Mouse (Mus musculus) lung, postnatal 25 days (tissue): ENCODE measurements at regions not wholly inside any gene's neighbourhood (a gene's known extent, or its start where the extent isn't known, plus 50 kb on each side); places are given as distances from the start of the nearest gene placed in this dataset.
"Not testable (repeated sequence)": the region's sequence is repeated elsewhere in the genome, so short reads cannot be mapped to it uniquely, and the experiment has no call there.

ENCODE experiments used
- DNase-seq: peaks from one replicate; pipeline ENCODE4 v3.0.0; 2022; ENCODE audit warnings: low spot score

DNA sequence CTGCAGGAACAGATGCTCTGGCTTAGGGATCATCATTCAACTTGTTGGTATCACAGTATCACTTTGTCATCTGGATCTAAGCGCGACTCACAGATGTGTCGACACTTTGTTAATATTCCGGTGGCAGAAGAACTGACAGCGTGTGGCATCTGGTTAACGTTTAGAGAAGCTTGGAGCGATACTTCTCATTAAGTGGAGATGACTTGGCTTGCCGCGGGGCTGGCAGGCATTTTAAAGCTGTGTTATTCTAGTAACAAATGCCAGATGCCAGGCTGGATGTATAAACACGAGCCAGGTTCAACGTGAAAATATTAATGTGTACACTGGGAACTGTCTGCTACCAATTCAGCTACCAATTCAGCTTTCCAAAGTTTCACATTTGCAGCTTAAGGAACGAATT is 430.3 kb upstream of the Dab2 start:
- no peak for DNase-seq

DNA sequence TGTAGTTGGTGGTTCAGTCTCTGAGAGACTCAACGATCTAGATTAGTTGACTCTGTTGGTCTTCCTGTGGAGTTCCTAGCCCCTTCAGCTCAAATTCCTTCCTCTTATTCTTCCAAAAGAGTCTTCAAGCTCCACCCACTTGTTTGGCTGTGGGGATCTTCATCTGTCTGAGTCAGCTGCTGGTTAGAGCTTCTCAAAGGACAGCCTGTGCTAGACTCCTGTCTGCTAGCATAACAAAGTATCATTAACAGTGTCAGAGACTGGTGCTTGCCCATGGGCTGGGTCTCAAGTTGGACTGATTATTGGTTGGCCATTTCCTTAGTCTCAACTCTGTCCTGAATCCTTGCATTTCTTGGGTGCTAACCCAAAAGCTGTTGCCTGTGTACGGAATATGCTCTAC is 429.7 kb upstream of the Dab2 start:
- peak; percentile 4 for DNase-seq

DNA sequence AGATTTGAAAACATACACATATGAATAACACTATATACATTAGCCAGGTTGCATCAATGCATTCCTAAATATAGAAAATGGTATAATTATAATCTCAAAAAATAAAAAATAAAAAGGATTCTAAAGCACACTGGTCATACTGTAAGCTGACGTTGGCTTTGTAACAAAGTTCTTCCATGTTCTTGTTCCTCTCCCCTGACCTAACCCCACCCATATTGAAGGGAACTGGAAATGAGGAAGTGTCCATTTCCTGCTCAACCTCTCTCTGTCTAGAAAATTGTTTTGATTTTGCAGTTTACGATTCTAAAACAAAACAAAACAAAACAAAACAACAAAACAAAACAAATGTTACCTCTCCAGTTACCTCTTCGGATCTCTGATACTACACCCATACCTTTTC is 427.5 kb upstream of the Dab2 start:
- no peak for DNase-seq

DNA sequence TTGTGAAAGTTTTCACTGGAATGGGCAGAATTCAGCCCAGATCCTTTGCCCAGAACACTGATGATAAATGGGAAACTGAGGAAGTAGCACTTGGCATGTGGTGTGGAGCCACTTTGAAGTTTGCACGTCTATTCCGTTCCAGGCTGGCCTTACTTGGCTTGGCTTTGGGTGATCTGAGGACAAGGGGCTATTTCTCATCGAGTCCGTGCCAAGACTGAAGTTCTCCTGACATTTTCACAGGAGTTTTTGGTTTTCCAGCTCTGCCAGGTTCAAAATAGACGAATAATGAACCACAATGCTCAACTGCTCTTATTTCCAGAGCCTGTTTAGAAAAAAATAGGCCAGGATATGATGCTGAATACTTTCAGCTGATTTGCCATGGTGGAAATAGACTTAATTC is 421.8 kb upstream of the Dab2 start:
- no peak for DNase-seq

DNA sequence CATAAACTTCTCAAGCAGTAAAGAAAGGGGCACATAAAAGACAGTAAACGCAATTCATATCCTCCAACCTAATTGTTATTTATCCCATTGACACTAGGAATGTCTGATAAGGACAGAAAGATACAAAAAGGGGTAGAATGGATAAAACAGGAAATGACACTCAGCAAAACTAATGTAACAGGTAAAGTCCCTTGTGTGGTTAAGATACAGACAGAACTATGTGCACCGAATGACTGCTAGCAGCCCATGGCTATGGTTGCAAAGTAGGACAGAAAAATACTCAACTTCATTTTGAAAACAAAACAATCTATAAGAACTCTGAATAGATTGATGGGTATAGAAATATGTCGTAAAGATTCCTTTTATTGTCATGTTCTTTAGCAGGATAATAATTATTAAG is 408.4 kb upstream of the Dab2 start:
- DNase-seq = no peak

DNA sequence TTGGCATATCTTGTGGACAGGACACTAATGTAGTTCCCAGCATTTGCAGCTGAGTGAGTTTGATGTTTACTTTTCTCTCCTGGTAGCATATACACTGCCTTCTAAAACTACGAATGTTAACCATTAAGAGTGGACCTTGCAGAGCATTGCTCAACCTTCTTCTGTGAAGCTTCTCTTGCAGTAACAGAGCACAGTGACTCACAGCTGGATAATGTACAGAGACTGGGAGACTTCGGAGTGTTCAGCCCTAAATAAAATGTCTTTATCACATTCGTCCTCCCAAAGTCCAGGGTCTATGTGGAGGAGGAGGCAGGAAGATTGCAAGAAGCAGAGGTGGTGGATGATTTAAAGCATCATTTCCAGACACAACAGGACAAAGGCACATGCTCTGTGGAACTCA is 407.6 kb upstream of the Dab2 start:
- no peak for DNase-seq

DNA sequence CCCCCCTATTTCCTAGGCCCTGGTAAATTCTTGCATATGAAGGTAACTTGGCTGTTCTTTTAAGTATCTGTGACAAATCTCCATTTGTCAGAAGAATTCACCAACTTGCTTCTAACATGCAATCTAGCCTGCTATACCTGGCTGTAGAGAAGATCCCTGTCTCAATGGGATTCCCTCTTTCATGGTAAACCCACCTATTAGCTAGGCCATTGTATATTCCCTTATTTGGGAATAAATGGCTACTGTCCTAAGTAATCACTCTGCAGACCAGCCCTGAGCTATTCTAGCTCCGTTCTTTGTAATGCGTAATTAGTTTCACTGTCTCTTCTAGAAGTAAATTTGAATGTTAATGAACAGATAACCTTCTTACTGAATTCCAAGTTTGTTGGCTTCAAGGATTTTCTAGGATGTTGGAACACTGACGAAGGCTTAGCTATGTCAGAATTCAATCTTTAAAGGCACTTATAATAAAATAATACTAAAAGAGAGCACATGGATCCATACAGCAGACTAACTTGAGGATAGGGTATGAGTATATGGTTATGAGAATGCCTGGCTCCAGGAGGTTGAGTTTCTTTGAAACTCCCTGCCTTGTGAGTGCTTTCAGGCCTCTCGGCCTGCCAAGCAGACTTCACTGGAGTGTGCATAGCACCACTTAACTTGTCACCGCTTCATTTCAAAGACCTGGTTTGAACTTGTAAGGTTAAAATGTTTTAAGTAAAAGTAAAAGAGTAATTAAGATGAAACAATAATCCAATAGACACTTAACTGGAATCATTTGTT is 403.7 kb upstream of the Dab2 start:
- DNase-seq = not testable (repeated sequence)

DNA sequence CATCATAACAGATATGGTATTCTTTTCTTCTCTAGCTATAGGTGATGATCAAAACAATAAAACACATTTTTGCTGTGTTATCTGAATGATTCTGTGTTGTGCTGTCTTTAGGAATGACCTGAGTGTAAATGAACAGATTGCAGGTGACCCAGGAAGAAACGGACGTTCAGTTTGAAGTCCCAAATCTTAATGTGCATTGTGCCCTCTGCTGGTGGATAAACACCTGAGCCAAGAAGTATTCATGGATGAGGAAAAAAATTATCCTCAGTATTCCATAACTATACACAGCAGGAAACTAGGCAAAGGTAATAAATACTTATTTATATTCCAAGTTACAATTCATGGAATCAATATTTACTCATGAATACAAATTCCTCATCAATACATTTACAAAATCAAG is 384.3 kb upstream of the Dab2 start:
- peak; percentile 14 for DNase-seq

DNA sequence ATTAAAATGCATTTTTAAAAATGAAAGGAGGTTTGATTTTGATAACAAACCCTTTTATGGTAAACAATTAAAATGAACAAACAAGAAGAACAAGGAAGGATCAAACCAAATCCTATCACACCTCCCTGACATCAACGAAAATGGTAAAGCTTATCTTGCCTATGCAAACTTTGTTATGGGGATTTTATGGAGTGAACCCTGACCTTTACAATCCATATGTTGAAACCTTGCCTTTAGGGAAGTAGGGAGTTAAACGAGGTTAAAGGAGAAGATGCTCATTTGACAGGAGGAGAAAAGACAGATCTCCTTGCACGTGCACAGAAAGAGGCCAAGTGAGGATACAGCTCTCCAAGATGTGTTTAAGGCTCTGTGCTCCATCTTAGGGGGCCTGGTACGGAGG is 379.5 kb upstream of the Dab2 start:
- DNase-seq = no peak

DNA sequence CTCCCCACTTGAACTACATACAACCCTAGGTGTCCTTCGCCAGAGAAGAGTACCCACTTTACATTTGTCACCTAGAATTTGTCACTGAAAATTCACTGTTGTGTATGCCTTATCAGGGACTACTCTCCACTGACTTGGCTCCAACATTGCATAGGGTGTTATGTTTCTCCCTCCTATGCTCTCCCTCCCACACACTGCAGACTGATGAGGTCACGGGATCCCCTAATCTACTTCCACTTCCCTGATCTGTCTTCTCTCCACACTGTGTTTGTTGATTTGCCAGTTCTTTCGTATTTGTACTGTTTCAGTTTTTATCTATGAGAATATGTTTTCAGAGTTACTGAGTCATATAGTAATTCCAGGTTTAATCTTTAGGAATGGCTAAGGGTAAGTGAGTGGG is 371.8 kb upstream of the Dab2 start:
- peak; percentile 12 for DNase-seq

DNA sequence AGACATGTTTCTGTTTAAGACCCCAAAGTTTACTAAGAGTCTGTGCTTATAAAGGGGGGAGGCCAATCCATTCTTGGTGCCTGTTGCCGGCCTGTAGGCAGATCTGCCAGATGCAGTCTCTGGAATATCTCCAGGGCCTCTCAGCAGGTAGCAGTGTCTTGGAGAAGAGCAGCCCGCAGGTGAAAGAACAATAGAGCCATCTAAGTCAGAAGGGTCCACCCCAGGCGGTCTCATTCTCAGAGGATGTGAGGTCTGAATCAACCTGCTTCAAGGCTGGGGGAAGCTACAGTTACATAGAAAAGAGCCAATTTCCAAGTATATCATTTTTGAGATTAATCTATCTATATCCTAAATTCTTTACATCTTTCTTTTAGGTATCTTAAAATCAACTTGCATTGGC is 366.0 kb upstream of the Dab2 start:
- DNase-seq = no peak

DNA sequence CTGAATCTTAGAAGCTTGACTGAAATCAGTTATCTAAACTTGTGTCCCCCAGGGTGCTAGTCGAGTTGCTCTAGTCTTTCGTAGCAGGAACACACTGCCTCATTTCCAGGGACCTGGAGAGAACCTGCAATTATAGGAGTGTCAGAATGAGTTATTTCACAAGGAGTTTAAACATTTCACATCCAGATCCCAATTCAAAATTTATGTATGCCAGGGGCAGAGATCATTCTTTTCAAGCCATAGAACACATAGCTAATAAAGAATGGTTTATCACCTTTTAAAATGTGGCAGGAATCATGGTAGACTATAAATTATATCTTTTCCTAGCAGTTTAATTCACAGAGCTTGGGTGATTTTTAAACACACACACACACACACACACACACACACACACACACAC is 358.6 kb upstream of the Dab2 start:
- DNase-seq = no peak

DNA sequence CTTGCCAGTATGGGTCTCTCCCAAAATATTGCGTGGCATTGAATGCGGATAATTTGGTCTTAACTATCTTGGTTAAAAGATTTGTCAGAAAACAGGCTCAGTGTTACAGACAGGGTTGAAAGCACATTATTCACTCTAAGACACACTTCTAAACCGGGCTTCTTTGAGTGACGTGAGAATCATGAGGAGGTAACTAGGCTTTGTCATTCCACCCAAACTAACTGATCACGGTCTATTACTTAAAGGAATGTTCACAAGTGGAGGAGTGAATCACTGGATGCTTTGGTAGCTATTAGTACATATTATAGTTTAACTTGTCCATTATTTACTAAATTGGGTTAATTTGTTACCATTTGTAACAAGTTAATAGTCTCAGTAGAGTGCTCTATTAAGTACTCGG is 352.9 kb upstream of the Dab2 start:
- no peak for DNase-seq

DNA sequence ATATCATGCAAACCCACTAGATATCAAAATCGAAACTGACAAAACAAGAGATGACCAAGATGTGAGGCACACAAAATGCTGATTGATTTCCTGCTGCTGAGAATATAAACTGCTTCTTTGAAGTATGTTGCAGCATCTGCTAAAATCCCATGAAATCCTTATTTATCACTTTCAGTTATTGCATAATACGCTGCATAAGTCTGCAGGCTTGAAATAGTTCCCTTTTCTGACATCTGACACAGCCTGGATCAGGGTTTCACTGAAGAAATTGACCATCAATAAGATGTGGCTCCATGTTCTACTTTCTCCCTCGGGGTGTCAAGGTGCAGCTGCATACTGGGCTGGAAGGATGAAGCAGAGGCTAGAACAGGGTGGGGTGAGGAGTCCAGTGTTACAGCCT is 348.7 kb upstream of the Dab2 start:
- DNase-seq = peak; percentile 1

DNA sequence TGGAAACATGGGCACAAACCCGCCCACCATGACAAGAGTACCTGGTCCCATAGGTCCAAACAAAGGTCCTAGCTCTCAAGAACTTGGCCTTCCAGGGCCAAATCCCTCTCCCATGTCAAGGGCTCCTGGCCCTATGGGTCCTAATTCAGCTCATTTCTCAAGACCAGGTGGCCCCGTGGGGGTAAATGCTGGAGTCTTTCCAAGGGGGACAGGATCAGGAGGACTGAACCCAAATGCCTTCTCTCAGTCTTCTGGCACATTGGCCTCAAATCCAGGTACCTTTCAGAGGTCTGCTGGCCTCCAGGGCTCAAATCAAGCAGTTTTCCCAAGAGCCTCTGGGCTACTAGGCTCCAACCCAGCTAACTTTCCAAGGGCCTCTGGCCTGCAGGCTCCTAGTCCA is 347.9 kb upstream of the Dab2 start:
- not testable (repeated sequence) for DNase-seq

DNA sequence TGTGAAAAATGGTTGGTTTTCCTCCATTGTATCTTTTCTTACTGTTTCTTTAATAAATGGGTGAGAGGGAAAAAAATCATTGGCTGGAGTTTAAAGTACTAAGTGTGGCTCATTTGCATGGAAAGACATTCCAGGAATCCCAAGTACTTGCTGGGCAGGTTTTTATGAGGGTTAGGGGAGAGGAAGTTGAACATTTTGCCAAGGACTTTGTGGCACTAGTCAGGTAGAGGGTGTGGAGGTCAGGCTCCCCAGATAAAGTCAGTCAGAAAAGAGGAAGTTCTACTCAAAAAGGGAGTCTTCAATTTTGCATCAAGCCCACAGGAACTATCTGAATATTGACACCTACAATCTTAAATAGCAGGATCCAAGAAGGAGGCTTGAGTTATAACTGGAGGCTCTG is 346.5 kb upstream of the Dab2 start:
- peak; percentile 2 for DNase-seq

DNA sequence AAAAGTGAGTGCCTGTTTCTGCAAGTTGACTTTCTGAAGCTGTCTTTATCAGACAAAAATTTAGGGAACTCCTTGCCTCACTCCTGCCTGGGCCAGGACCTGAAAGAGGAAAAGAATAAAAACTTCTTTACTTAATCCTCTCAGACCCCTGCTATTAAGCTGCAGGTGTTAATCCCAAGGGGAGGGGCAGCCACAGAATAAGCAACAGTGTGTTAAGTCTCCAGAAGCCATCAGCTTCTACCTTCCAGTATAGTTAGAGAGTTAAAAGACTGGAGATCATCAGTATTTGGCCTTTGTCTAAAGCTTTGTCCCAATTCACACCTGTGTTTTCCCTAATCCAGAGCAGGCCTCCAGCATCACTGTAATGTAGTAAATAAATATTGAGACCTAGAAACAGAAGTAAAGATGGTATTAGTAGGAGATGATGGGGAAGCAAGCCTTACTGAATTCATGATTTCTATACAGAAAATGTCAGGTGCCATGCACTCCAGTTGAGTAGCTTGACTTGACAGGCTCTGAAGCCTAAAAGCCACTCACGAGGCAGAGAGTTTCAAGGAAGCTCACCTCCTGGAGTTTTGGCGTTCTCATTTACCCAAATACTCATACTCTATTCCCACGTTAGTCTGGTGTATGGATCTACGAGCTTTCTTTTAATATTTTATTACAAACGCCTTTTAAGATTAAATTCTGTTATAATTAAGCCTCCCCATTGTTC is 308.1 kb upstream of the Dab2 start:
- no peak for DNase-seq

DNA sequence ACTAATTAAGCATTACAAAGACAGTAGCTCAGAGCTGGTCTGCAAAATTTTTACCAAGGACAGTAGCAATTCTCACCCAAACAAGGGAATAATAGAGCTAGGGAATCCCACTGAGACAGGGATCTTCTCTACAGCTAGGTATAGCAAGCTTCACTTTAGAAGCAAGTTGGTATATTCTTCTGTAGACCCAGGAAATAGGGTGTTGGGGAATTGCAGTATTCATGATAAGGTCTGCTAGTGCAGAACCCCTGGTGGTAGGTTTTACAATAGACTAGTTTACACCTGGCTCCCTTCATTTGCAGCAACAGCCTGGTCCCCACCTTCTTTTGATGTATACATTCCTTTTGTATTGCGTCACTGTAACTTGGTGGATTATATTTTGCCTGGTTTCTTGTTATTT is 307.4 kb upstream of the Dab2 start:
- not testable (repeated sequence) for DNase-seq

DNA sequence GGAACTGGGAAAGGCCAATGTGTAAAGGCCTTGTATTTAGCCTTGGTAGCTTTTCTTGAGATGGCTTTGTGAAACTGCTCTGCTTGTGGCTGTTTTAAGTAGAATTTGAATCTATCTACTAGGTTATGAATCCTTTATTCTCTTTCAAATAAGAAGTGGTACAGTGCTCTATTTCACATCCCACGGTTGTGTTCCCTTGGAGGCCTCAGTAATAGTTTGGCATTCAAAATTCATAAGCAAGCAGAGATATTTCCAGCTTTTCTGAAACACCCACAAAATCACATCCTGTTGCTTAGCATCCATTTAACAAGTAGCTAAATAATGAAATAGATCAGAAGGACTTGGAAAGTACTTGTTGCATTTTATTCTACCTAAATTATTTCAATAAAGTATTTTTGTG is 298.8 kb upstream of the Dab2 start:
- DNase-seq = no peak

DNA sequence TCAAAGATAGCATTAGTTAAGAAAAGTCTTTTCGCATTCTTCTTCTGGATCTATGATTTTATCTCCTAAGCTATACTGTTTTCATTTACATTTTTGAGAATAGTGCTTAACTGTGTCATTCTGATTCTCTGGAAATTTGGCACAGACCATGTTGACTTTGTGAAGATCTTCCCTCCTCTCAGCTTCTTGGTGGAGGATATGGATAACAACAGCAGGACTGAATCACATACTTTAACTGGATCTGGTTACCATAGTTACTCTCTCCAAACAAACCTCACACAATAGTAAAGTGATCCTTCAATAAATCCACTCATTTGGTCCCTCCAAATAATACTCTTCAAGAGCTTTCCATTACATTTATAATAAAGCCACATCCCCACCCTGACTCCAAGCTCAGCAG is 298.2 kb upstream of the Dab2 start:
- no peak for DNase-seq

DNA sequence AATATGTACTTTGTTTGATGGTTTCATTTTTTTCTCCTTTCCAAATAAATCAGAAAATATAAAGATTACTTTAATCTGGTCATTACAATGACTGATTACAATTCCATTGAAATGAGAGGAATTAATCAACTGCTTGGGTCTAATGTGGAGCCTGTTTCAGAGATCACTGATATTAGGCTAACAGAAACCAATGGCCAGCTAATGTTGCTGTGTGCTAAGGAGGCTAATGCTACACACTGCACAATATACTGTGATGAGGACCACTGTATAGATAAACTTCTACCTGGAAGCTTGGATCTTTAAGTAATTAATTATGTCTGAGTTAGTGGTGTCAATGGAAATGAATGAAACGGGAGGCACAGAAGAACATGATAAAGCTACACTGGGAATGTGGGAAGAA is 284.6 kb upstream of the Dab2 start:
- DNase-seq = no peak

DNA sequence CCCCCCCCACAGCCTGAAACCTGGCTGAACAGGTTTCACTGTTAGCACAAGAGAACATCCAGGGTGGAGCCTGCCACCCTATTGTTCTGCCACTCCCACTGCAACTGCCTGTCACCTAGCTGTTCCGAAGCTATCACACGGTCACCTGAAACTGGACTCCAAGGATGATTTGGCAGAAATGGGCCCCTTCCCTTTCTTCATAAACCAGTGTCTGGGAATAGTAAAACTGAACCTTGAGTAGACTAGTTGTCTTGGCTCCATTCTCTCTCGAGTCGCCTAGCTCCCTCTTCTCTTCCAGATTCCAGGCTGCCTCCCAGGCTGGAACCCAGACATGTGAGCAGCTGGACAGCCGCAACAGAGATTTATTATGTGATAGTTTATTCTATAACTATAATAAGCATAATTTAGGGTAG is 282.9 kb upstream of the Dab2 start:
- no peak for DNase-seq

DNA sequence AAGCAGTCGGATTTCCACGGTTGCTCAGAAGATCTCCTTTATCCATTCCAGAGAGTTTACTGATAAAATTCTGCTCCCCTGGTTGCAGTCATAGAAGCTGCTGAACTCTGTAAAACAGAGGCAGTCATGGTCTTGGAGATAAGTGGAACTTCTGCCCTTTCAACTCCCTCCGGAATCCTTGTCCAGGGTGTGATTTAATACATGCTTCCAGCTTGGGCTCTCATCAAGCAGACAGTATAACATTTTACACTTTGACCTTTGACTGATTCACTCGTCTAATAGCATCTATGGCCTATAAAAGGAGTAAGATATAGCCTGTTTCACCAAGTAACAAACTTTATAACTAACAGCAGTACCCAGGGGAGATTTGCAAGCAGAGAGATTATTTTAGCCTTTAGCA is 274.0 kb upstream of the Dab2 start:
- DNase-seq = no peak

DNA sequence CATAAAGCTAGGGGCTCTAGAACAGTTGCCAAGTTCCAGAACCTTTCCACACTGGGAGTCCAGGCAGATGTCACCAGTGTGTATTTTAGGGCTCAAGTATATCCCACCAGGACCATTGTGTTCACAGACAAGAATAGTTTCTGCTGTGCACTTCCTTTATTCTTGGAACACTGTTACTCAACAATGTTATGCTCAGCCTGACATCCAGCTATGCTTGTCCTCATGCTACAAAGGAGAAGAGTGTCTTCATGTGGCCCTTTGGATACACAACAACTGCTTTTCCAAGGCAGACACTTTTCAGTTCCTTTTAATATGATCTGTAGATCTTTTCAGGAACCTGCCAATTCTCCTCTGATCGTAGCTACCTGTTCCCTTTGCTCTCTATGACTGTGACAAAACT is 270.4 kb upstream of the Dab2 start:
- DNase-seq = no peak
